Mouse (Mus musculus): ENCODE data around the gene Was.
"Not testable (repeated sequence)": the region's sequence is repeated elsewhere in the genome, so short reads cannot be mapped to it uniquely, and the experiment has no call there.

- not testable (repeated sequence) for TF ChIP-seq POLR2A (IDR thresholded peaks at IDR 0.05; ENCODE audit: borderline replicate concordance, low read depth, low read length); CTCF (IDR thresholded peaks at IDR 0.05; ENCODE audit: low read depth, low read length)
Observed at GRCm38 (mm10) chrX:8051044-8051781, 39.1 kb downstream of the Was start.
